Mouse (Mus musculus) liver, adult 2 months (tissue): Measurements from ENCODE around the gene Vwa7.

ENCODE experiments used
- CTCF ChIP-seq: fragments of 200-500 bp; IDR thresholded peaks from 2 replicates; pipeline ENCODE4 v1.5.1; 2011; ENCODE audit warnings: low read depth, low read length, control low read depth
- POLR2A ChIP-seq: fragments of 200-500 bp; IDR thresholded peaks from 2 replicates; pipeline ENCODE4 v1.6.1; 2011; ENCODE audit warnings: low read length, control low read depth; ENCODE audit not compliant: insufficient read depth; ENCODE audit errors: extremely low read depth

DNA sequence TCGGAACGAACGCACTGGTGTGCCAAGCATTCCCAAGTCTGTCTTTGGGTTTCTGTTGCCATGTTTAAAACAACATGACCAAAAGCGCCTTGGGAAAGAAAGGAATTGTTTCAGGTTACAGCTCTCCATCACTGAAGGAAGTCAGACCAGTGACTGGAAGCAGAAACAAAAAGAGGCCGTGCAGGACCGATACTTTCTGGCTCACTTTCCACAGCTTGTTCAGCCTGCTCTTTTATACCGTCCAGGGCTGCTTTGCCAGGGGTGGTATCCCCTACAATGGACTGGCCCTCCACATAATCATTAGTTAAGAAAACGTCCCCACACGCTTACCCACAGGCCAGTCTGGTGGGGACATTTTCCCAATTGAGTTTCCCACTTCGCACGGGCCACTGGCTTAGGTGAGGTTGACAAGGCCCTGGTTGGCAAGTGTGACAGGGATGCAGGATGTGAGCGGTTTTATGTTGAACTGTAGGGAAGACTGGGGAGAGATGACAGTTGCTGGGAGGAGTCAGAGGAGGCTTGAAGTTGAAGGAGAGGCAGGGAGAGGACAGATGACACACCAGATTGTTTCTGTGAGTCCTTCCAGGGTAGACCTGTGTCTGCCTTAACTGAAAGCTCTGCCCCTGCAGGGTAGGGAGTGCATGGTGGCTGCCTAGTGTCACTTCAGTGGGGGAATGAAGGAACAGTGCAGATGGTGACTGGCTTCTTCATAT, 14.1 kb upstream of the Vwa7 start:
- TF ChIP-seq CTCF (no peak), POLR2A (no peak)
